Mouse (Mus musculus) v-Abl transformed pro-B cells (cell line): Measurements from ENCODE around the gene Gm44965.

Experiments used
- in situ Hi-C, 2 experiments: fragments of 400-800 bp; cut with MboI; formaldehyde crosslinking; loops; one replicate each; pipeline ENCODE4 v1.15.1; 2025; ENCODE audit not compliant: unreplicated experiment in 2 of 2

The Gm44965 gene

DNA sequence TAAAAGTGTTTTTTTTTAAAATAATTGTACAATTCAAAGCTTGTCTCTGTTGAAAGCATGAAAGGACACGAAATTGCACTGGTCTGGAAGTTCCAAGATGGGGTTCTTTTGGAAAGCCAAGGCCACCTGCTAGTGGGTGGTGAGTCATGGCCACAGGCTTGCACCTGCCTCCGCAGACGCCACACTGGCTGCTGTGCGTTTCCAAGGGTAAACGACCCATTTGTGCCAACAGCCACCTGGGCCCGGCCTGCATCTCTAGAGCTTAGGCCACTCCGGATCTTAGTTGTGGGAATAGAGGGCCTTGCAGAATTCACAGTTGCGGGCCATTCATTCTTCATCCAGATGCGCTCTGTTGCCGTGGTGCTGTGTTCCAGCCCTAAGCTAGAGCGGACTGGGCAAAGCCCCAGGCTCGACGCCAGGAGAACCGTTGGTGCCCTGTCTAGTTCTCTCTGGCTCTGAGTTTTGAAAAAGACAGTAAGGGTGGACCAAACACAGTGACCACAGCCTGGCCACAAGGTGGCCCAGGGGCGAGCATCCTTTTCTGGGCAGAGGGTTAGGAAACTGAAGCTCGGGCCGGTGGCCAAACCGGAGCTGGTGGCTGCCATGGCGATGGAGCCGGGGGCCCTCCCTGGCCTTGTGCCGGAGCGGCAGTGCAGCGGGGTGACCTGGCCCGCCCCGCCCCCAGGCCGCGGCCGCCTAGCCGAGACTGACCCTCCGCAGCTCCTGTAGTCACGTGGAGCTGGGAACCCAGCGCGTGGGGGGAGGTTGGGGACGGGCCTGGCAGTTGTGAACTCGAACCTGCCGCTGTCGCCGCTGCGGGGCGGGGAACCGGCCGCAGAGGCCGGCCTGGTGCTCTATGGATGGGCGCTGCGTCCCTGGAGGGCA is at the start of gene Gm44965, which contains the start of gene Repin1:
Gm44965 (plus strand) TSS at position 784 of the 885 bp plus-strand sequence.
Repin1 (plus strand) TSS at position 726 of the 885 bp plus-strand sequence.
- in situ Hi-C loops = no loop called here

DNA sequence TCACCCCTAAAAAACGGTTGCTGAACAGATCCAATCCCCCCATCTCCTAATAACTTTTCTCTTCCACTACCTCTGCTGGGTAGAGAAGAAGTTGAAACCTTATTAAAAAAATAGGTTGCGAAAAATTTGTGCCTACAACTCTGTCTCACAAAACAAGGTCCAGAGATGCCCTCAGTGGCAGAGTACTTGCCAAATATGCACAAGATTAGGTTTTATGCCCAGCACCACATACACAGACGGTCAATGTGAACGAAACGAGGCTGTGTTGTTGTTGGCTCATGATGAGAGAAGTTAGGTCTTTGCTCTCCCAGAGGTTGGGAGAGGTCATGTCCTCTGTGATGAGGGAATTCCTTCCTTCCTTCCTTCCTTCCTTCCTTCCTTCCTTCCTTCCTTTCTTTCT is 48.5 kb upstream of the Gm44965 start:
- in situ Hi-C loops = loop anchor here (5.0 to 25.0 kb wide), 6 partner anchors 97 to 850 kb away; partner anchors contain the start of genes Doxl2 (in 1 of the 2), Gimap3 (in 1 of the 2) and Stk31 (in 1 of the 2)

DNA sequence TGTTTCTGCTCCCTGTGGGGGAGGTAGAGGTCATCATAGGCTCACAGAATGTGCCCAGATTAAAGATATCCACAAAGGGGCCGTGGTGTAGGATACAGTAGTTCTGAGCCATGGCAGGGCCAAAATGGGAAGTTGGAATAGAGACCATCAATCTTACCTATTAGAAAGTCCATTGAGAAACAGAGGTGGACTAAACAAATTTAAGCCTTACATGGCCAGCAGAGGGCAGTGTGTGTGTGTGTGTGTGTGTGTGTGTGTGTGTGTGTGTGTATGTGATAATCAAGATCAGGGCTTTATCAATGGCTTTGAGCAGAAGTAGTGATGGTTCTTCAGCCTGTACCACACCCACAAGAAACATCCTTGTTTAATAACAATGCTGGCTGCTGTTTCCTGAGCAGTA is 47.5 kb upstream of the Gm44965 start:
- in situ Hi-C loops = loop anchor here (5.0 to 25.0 kb wide), 6 partner anchors 96 to 849 kb away; partner anchors contain the start of genes Doxl2 (in 1 of the 2), Gimap3 (in 1 of the 2) and Stk31 (in 1 of the 2)

DNA sequence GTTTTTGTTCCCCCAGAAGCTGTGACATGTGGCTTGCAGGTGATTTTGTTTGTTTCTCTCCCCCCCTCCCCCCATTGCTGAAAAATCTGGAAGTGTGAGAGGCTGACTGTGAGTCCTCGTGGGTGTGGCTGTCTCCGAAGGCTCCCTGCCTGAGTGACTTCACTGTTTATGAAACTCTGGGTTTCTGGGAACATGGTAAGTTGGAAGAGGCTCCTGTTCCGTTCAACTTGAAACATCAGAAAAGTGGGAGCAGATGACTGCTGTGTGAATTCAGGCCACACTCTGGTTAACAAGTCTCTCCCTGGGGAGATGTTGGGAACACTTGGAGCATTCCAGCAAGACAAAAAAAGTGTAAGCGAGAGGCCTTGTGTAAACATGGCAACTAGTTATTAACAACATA is 46.9 kb upstream of the Gm44965 start:
- in situ Hi-C loops = loop anchor here (5.0 to 25.0 kb wide), 6 partner anchors 95 to 848 kb away; partner anchors contain the start of genes Doxl2 (in 1 of the 2), Gimap3 (in 1 of the 2) and Stk31 (in 1 of the 2)

DNA sequence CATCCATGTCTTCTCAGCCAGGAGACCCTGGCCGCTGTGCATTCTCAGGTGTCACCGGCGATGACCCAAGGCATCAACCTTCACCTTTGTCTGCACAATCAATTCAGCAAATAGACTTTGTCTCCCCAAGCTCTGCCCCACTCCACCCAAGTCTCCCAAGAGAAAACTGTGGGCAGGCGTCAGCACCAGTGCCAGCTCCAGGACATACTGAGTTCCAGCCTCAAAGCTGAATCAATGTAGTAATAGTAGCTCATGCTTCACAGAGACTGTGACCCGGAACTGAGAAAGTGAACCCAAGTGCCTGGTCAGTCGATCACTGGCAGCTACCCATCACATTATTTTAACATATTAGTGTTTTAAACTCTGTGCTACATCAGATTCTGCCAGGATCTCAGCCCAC is 45.4 kb upstream of the Gm44965 start:
- in situ Hi-C loops = loop anchor here (5.0 to 25.0 kb wide), 6 partner anchors 94 to 846 kb away; partner anchors contain the start of genes Doxl2 (in 1 of the 2), Gimap3 (in 1 of the 2) and Stk31 (in 1 of the 2)

DNA sequence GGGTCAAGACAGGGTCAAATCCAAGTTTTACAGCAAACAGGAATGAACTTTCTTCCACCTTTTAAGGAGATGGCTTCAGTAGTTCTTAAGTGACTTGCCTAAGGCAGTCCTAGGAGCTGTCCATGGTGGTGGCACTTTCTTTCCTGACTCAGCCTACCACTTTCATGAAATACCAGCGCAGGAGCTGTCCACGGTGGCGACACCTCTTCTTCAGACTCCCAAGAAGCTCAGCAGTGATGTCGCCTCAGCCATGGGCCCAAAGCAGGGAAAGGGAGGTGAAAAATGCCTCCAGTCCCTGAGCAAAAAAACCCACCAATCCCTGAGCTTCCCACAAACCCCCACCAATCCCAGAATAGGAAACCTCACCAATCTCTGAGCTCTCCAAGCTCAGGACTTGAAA is 40.8 kb upstream of the Gm44965 start:
- in situ Hi-C loops = loop anchor here in 1 of 2 experiments (5.0 kb wide), 1 partner anchor 219 kb away; the partner anchor contains the start of gene Gimap3

DNA sequence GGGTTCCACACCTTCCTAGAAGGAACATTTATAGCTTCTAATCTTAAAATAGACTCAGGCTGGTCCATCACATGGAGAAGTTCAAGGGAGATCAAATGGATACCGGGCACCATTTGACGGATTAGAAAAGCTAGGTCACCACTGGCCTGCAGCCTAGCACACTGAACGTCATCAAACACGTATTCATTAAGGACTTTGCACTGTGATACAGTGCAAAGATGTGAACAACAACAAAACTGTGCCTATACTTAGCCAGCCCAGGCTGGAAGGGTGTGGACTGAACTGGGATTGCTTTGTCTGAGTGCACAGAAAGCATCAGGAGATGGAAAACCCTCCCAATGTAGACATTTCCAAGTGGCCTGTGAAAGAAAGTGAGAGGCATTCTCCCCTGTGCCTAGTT is 39.9 kb upstream of the Gm44965 start:
- in situ Hi-C loops = loop anchor here in 1 of 2 experiments (5.0 kb wide), 1 partner anchor 218 kb away; the partner anchor contains the start of gene Gimap3

DNA sequence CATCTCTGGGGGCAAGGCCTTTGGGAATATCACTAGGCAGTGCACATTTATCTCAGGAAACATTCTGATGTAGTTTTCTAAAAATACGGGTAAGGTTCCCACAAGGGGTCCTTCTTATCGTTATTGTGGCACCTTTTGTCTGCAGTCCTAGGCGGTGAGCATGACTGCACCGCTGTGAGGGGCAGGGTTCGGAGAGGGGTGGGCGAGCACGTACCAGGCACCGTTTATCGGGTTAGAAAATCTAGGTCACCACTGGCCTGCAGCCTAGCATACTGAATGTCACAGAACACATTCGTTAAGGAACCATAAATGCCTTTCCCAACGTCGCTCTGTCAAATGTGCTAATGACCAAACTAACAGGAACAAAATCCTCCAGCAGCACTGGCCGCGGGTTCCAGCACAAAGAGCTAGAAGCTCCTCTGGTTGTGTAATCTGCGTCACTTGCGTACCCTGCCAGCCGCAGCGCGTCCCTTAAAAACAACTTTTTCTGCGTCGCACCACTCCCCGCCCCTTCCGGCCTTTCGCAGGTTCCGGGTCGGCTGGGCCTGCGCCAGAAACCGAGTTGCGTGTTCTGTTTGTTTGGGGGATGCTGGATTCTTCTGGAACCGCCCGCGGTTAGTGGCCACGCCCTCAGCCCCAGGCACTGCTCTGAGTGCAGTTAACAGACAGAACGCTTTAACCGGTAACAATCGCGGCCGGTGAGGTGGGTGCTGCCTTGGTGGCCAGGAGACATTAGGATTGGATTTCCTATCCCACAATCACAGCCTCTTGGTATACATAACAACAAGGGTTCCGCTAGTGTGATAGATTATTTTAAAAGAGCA is 39.2 kb upstream of the Gm44965 start, which contains the start of gene Lrrc61:
Lrrc61 (plus strand) TSS at position 517 of the 824 bp plus-strand sequence.
- in situ Hi-C loops = loop anchor here in 1 of 2 experiments (5.0 kb wide), 1 partner anchor 218 kb away; the partner anchor contains the start of gene Gimap3

DNA sequence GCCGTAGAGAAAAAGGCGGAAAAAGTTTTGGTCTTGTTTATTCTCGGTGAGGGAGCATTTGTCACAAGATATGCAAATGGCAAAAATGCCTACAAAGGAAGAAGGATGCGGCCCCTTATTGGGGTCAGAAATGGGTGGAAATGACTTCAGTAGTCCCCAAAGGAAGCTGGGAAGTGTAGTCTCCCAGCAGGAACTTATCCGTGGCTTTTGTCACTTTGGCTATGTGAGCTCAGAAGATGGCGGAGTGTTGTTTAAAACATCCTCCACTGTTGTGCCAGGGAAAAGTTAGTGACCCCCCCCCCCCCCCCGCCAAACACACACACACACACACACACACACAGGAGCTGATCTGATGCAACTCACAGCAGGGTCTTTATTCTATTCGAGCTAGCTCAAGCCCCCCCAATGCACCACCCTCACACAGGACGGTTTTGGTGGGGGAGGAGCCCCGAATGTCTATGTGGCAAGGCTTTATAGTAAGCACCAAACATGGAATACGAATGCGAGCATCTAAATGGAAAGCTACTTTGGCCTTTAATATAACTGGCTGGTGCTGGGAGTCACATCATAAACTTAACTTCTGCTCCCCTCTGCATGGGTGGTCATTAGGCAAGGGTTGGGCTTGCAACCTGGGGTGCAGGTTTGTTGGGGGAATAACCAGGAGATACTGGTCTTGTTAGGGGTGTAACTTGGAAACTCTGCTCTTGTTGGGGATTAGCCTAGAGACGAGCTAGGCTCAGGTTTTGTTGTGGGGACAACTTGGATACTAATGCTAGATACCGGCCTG is 38.4 kb upstream of the Gm44965 start:
- in situ Hi-C loops = no loop called here

DNA sequence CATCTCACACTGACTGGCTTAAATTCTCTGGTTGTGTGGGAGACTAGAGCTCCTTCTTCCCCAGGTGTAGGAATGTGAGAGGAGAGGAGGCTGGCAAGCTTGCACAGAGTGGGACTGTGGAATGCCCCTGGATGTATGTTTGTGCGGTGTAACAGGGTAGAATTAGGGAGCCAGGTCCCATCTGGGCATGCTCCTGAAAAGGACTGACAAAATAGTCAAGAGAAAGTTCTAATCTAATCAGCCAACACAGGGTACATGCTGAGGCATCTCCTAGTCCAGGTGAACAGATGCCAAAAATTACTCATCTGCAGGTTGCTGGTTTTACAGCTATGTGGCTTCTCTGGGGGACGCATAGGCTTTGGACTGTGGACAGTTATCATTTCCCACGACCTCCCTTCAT is 37.8 kb upstream of the Gm44965 start:
- in situ Hi-C loops = no loop called here

DNA sequence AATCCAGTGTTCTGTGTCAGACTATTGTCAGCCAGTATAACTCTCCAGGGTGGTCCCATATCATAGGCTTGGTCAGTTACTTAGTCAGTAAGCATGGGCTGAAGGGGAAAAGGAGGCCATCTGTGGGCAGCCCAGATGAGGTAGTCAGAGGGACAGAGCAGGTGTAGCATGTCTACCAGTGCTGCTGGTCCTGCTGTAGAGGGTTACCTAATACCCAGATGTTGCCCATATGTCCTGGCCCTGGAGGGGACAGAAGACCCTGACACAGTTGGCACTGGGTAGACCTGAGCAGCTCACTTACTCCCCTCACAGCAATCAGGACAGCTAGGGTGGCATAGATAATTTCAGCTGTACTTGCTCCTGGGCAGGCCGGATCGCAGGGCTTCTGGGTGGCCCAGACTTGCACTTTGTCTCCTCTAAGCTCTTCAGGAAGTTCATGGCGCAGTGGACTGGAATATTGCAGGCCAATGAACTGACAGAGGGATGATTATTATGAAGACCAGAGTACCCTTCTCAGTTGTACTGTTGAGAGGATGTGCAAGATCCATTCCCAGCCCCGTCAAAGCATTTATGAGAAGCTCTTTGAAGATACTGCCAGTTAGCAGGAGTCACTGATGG is 27.9 kb upstream of the Gm44965 start:
- in situ Hi-C loops = no loop called here

DNA sequence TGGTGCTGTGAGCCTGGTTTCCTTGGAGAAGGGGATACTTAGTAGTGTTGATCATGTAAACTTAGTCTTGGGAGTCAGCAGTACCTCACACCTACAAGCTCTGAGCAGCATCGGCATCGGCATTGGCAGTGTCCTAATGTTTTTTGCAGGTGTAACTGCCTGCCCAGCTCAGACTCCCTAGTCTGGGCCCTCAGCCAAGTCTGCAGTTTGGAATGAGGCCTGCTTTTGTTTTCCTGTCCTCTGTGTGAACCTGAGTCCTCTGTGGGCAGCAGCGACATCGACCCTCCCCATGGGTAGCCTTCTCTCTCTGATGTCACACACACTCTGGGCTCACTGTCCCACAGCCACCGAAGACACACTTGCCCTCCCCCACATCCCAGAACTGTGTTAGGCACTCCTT is 27.4 kb upstream of the Gm44965 start:
- in situ Hi-C loops = no loop called here

DNA sequence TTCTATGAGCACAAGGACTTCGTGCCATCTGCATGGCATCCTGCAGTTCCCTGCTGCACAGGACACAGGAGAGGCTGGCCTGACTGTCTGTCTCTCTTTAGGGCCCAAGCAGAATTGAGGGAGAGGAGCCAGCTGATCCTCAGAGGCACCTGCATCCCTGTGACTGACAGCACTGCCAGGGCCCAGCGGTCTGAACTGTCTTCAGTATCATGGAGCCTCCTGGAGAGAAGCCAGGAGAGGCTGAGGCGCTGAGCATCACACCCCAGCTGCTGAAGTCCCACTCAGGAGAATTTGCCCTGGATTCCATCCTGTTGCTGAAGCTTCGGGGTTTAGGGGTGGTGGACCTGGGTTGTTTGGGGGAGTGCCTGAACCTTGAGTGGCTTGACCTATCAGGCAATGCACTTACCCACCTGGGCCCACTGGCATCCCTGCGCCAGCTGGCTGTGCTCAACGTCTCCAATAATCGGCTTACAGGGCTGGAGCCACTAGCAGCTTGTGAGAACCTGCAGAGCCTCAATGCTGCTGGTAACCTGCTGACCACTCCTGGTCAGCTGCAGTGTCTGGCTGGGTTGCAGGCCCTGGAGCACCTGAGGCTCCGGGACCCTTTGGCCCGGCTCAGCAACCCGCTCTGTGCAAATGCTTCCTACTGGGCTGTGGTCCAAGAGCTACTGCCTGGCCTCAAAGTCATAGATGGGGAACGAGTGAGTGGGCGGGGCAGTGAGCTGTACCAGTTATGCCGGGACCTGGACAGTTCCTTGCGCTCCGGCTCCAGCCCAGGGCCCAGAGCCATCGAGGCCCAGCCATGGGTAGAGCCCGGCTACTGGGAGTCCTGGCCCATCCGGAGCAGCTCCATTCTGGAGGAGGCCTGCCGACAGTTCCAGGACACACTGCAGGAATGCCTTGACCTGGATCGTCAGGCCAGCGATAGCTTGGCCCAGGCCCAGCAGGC is 25.4 kb upstream of the Gm44965 start:
- in situ Hi-C loops = no loop called here

DNA sequence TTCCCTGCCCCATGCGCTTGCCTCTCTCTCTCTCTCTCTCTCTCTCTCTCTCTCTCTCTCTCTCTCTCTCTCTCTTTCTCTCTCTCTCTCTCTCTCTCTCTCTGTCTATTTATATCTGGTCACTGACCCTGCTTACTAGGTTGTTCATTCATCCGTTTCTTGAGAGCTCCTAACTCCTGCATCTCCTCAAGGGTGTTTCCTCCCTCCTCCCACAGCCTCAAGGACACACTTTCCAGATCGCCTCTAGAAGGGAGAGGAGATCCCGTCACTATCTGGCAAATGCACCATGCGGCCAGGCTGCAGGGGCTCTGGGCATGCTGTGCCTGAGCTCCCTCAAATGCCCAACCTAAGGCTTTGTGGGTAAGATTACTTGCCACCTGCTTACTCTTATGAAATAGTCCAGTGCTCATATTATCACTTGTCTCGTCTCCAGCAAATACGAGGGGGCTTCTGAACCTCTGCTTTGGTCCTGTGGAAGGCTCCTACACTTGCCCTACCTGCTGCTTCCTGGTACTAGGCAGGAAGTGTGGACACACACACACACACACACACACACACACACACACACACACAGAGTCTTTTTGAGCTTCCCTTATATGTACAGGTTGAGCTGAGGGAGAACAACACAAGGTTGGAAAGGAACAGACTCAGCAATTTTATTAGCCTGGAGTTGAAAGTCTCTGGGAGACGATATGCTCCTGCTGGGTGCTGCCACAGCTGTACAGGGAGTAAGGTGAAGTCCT is 24.5 kb upstream of the Gm44965 start:
- in situ Hi-C loops = no loop called here

DNA sequence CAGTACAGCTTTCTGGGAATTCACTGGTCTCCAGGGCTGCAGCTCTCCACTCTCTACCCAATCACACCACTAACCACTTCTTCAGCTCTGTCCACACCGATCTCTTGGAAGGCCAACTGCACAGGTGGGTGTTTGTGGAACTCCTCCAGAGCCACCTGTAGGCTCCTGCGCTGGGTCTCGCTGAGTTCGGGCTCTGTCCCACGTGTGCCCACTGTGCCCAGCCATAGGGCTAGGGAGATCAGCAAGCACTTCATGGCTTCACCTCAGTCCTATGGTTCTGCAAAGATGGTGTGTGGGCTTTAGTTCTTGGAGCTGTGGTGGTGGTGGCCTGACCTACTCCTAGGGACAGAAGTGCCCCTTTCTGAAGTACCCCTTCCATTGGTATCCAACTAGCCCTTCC is 21.7 kb upstream of the Gm44965 start:
- in situ Hi-C loops = no loop called here

DNA sequence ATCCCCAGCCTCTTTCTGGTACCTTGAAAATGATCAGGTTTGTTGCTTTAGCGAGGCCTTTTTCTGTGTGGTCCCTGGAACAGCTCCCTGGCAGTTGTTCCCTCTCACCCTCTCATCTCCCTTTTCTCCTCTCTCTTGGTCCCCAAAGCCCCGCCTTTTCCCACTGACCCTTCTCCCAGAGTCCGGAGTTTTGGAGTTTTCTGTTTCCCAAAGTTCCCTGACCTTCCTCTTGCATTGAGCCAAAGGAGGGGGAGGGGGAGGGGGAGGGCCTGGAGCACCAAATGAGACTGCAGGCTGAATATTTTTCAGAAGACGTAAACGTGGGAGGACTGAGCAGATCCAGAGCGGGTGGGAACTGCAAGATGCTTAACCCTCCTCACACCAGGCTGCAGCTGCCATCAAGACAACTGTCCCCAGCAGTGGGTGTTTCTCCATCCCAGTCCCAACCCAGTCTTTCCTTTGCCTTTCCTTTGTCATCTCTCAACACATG is 21.1 kb upstream of the Gm44965 start, which contains the start of gene Rarres2:
Rarres2 (minus strand) TSS at position 218 of the 490 bp plus-strand sequence.
- in situ Hi-C loops = no loop called here

DNA sequence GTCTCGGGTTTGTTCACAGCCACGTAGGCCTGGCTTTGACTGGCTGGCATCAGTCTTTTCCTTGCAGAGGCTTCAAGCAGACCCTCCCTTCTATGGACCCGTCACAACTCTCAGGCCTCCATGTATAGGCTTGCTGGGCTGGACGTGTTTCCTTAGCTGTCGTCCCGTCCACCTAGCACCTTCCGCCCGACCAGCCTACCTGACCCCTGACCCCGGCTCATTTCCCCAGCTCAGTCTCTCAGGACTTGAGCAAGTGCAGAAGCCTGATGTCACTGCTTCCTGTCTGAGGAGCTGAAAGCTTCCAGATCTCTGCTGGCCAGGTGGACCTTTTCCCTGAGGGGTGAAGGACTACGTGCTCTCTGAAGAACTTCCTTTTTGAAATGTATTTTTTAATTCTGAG is 20.5 kb upstream of the Gm44965 start:
- in situ Hi-C loops = no loop called here
